Mouse (Mus musculus): ENCODE measurements at regions not wholly inside any gene's neighbourhood (a gene's known extent, or its start where the extent isn't known, plus 50 kb on each side); places are given as distances from the start of the nearest gene placed in this dataset.

DNA sequence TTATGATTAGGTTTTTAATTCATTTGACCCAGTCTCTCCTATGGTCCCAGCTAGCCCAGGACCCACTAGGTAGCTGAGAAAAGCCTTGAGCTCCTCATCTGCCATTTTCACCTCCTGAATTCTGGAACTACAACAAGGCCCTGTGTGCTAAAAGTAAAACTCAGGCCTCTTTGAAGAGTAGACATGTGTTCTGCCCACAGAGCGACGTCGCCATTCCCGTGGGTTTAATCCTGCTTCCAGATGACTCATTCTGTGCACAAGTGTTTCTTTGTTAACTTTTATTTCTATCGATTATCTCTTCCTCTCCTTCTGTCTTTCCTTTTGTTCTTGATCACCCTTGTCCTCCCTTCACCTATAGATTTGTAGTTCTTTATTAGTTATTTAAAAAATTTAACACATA, 1046.7 kb upstream of the Apob start:
- Histone ChIP-seq H3K27ac (no peak overlapping the region), H3K9me3 (no peaks in the 10 kb centered on the region), H3K4me1 (no peaks in the 10 kb centered on the region), H3K27me3 (replicated peaks) (no peaks in the 10 kb centered on the region), H3K9ac (no peak overlapping the region), H3K4me2 (no peak overlapping the region), H3K36me3 (replicated peaks) (no peaks in the 10 kb centered on the region), H3K4me3 (no peak overlapping the region)
- ATAC-seq (replicated peaks) = no peak
- WGBS = 59% methylated on average over 5 of the region's 5 CpGs

DNA sequence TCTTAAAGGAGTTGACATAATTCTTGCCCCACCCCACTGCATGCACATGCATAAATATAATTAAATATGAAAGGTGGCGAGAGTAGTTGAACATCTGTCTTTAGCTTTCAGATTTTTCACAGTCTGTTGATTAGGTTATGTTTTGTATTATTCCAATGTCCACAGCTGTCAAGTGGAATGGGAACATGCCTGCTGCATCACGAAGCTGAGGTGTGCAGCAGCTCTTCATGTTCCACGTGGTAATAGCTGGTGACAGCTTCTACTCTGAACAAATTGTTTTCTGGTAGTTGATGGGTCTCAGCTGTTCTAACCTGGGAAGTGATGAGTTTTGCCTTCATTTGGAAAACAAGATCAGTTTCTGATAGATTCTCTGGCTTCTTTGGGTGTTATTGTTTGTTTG, 1020.8 kb upstream of the Apob start:
- WGBS = 64% methylated on average over 3 of the region's 3 CpGs
- Histone ChIP-seq H3K36me3 (replicated peaks) (no peaks in the 10 kb centered on the region), H3K9me3 (no peaks in the 10 kb centered on the region), H3K9ac (no peak overlapping the region), H3K4me2 (no peak overlapping the region), H3K27me3 (replicated peaks) (no peaks in the 10 kb centered on the region), H3K4me1 (no peaks in the 10 kb centered on the region), H3K27ac (no peak overlapping the region), H3K4me3 (no peak overlapping the region)
- no peak for ATAC-seq (replicated peaks)

DNA sequence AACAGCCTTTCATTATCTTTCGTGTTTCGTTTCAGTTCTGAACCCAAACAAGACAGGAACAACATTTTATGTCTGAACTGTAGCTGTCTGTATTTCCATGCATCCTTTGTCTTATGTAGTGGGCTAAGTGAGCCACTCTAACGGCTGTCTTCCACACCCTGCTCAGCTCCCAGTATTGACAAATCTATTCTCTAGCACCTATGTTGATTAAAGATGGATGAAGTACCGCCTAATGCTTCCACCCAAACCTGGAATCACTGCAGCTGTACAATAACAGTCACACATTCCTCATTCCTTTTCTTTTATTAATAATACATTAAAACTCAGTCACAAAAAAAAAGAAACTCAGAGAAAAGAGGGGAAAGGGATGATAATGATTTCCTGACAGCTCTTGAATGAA, 992.8 kb upstream of the Apob start:
- Histone ChIP-seq H3K9ac (no peak overlapping the region), H3K27ac (no peak overlapping the region), H3K4me1 (no peaks in the 10 kb centered on the region), H3K36me3 (replicated peaks) (no peaks in the 10 kb centered on the region), H3K4me3 (no peak overlapping the region), H3K4me2 (no peak overlapping the region), H3K9me3 (no peaks in the 10 kb centered on the region), H3K27me3 (replicated peaks) (no peaks in the 10 kb centered on the region)
- 76% methylated on average over 4 of the region's 4 CpGs for WGBS
- ATAC-seq (replicated peaks) = peak; percentile 72; the same call in 1 of the 2 replicates

DNA sequence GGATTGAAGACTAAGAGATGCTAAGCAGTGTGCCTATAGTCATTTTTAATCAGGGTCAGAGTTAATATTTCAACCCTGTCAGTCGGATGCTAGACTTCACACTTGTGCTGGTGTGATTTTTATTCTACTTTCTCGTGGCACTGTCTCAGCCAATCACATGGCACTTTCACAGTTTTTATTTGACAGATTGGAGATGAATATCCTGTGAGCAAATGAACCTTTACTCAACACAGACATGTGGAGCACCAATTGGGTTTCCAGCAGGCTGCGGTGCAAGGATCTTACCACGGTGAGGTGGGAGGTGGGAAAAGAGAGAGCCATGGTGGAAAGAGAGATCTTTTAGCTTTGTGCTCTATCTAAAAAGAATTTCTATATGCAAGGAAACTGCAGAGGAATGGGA, 949.0 kb upstream of the Apob start:
- H3K27ac ChIP-seq = no peak overlapping the region
- no peak overlapping the region for H3K9ac ChIP-seq
- WGBS = 88% methylated on average over 4 of the region's 4 CpGs
- ATAC-seq (replicated peaks) = no peak
- H3K4me2 ChIP-seq = no peak overlapping the region
- H3K27me3 ChIP-seq (replicated peaks) = no peaks in the 10 kb centered on the region
- peaks cover 15% of the 10 kb centered on the region for H3K4me1 ChIP-seq
- H3K9me3 ChIP-seq = no peaks in the 10 kb centered on the region
- H3K4me3 ChIP-seq = no peak overlapping the region
- H3K36me3 ChIP-seq (replicated peaks) = no peaks in the 10 kb centered on the region

DNA sequence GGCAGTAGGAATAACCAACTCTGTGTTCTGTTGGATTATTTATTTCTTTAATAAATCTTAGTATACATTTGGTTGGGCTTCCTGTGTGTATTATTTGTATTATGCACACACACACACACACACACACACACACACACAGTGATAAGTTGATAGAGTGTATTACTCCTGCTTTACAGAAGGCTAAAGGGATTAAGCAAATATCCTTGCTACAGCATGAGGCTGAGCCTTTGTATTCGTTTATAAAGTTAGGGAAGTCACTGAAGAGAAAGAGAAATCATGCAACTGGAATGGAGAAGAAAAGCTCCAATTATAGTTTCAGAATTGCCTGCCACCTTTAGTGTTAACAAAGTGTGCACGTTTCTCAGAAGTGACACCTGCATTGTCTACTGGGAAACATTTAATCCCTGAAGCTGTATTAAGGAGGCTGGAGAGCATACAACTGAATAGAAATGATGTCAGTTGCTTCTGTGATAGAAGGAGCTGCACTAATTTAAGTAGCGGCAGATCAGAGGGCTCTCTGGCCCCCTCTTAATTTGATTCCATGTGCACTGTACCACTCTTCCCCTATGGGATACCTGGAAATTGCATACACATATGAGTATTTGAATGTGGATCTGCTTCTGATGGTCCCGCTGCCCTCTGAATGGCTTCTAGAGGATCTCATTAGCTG, 947.9 kb upstream of the Apob start:
- 14% methylated on average over 4 of the region's 4 CpGs for WGBS
- Histone ChIP-seq H3K4me2 (no peak overlapping the region), H3K27ac (0 out of 2 replicates have a peak overlapping the region, but pooled peaks have one; percentile 9), H3K9me3 (no peaks in the 10 kb centered on the region), H3K27me3 (replicated peaks) (no peaks in the 10 kb centered on the region), H3K4me1 (peaks cover 15% of the 10 kb centered on the region), H3K9ac (no peak overlapping the region), H3K36me3 (replicated peaks) (no peaks in the 10 kb centered on the region), H3K4me3 (no peak overlapping the region)
- ATAC-seq (replicated peaks) = peak; percentile 63

DNA sequence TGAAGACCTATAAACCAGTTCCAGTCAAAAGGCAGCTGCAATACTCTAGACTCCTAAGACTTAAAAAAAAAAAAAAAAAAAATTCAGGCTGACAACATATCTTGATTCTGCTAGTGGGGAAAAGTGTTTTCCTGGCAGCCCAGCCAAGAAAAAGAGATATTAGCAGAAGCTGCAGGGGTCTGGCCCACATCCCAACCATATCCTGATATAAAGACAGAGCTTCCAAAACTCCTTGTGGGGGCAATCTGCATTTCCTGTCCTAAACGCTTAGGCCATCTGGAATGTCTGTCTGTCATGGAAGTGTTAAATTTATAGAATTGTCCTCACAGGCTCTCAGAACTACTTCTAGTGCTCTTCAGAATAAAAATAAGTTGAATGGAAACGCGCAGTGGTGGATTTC, 926.7 kb upstream of the Apob start:
- H3K27me3 ChIP-seq (replicated peaks) = no peaks in the 10 kb centered on the region
- no peaks in the 10 kb centered on the region for H3K9me3 ChIP-seq
- H3K9ac ChIP-seq = no peak overlapping the region
- 82% methylated on average over 3 of the region's 3 CpGs for WGBS
- no peak overlapping the region for H3K27ac ChIP-seq
- no peak overlapping the region for H3K4me3 ChIP-seq
- no peak overlapping the region for H3K4me2 ChIP-seq
- no peaks in the 10 kb centered on the region for H3K4me1 ChIP-seq
- no peak for ATAC-seq (replicated peaks)
- H3K36me3 ChIP-seq (replicated peaks) = no peaks in the 10 kb centered on the region

DNA sequence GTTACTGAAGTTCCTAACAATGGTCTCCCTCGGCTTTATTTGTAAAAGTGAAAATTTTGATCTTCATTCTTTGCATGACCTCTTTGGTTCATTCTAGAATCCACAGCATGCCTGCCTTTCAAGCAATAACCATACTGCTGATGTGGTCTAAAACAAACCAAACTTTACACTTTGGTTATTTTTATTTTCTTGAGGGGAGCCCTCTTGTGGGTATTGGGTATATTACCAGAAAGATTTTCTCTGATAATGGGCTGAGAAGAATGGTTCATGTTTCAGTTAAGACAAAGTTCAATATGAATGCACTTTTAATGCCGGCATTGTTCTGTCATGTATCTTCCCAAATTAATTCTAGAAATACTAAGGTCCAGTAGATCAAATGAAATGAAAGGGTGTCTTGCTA, 922.9 kb upstream of the Apob start:
- H3K9ac ChIP-seq = no peak overlapping the region
- 80% methylated on average over 2 of the region's 2 CpGs for WGBS
- no peaks in the 10 kb centered on the region for H3K4me1 ChIP-seq
- no peak overlapping the region for H3K4me3 ChIP-seq
- H3K27ac ChIP-seq = no peak overlapping the region
- H3K36me3 ChIP-seq (replicated peaks) = no peaks in the 10 kb centered on the region
- no peaks in the 10 kb centered on the region for H3K27me3 ChIP-seq (replicated peaks)
- H3K4me2 ChIP-seq = no peak overlapping the region
- no peaks in the 10 kb centered on the region for H3K9me3 ChIP-seq
- ATAC-seq (replicated peaks) = no peak

DNA sequence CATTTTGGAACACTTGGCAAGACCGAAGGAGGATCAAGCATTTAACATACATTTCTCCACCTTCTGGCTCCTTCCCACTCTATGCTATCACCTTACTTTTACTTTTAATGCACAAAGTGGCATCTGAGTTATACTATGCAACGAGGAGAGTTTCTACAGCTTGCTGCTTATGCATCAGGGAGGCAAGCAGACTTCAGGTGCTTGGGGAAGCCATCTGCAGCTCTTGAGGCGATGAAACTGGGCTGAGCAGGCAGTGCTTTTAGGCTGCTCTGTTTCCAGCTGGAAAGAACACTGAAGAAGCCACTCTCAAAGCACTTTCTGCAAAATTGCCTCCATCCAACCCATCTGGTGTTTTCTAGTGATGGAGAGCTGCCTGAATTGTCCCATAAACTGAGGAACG, 882.9 kb upstream of the Apob start:
- no peaks in the 10 kb centered on the region for H3K9me3 ChIP-seq
- no peak overlapping the region for H3K4me2 ChIP-seq
- no peak overlapping the region for H3K4me3 ChIP-seq
- no peak for ATAC-seq (replicated peaks)
- no peaks in the 10 kb centered on the region for H3K27me3 ChIP-seq (replicated peaks)
- no peaks in the 10 kb centered on the region for H3K4me1 ChIP-seq
- H3K36me3 ChIP-seq (replicated peaks) = no peaks in the 10 kb centered on the region
- H3K27ac ChIP-seq = no peak overlapping the region
- 79% methylated on average over 4 of the region's 4 CpGs for WGBS
- no peak overlapping the region for H3K9ac ChIP-seq

DNA sequence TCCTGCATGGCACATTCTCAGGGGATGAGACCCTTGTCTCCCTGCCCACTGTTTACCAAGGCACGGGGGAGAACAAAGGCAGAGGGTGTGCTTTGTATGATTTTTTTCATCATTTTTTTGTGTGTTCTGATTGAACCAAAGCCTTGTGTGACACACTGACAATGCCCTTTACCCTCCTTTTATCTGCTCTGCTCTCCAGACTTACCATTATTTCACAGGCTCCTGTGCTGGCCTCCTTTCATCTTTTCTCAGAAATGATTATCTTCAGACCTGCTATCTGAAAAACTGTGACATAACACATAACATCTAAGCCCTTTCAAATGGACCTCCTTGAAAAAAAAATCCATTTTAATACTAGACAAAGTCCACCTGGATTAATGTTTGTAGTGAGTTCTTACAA, 882.0 kb upstream of the Apob start:
- Histone ChIP-seq H3K27me3 (replicated peaks) (no peaks in the 10 kb centered on the region), H3K4me2 (no peak overlapping the region), H3K27ac (no peak overlapping the region), H3K4me3 (no peak overlapping the region), H3K9me3 (no peaks in the 10 kb centered on the region), H3K9ac (no peak overlapping the region), H3K4me1 (no peaks in the 10 kb centered on the region), H3K36me3 (replicated peaks) (no peaks in the 10 kb centered on the region)
- 0% methylated on average over 1 of the region's 1 CpGs for WGBS
- ATAC-seq (replicated peaks) = peak; percentile 45

DNA sequence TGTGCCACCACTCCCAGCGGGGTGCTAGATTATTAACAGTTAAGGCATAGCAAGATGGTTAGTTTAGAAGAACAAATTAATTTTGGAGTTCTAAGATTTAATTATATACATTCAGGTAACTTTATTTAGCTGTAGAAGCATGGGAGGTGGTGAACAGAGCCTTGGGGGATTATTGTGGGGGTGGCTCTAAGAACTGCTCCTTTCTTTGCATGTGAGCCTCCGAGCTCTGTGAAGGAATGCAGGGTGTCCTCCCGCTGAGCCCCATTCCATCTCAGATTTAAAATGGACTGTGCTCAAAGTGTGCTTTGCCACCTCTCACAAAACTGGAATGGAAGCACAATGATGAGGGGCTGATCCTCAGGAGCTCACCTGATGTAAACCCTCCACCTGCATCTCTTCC, 881.2 kb upstream of the Apob start:
- Histone ChIP-seq H3K27ac (no peak overlapping the region), H3K4me3 (no peak overlapping the region), H3K4me1 (no peaks in the 10 kb centered on the region), H3K4me2 (no peak overlapping the region), H3K9ac (no peak overlapping the region), H3K9me3 (no peaks in the 10 kb centered on the region), H3K27me3 (replicated peaks) (no peaks in the 10 kb centered on the region), H3K36me3 (replicated peaks) (no peaks in the 10 kb centered on the region)
- no peak for ATAC-seq (replicated peaks)
- WGBS = 67% methylated on average over 3 of the region's 3 CpGs

DNA sequence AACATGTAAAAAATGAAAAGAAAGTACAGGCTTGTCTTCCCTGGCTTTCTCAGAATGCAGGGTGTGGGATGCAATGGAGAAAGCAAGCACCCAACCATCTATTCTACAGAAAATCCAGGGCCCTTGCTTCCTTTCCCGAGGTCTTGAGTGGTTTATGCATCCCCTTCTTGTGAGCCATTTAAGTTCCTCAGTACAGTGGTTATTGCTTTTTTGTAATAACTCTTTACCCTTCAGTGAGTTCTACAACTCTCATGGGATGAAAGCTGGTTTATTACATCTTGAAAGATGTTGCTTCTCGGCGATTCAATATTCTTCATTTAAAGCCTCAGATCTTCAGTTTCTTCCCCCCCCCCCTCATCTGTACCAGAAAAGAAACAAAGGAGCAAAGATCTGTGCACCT, 838.4 kb upstream of the Apob start:
- Histone ChIP-seq H3K27ac (no peak overlapping the region), H3K4me1 (no peaks in the 10 kb centered on the region), H3K4me2 (no peak overlapping the region), H3K4me3 (no peak overlapping the region), H3K9me3 (no peaks in the 10 kb centered on the region), H3K9ac (no peak overlapping the region), H3K36me3 (replicated peaks) (no peaks in the 10 kb centered on the region), H3K27me3 (replicated peaks) (no peaks in the 10 kb centered on the region)
- 79% methylated on average over 3 of the region's 3 CpGs for WGBS
- ATAC-seq (replicated peaks) = no peak
